Mouse (Mus musculus): Measurements from ENCODE around the gene Nol9. TPM values are rescaled to one million over a fixed set of nuclear protein-coding genes. Genes with fewer than 3 reads are reported as not detected.
A peak's percentile ranks its signal among the peaks of the same experiment; 100 is the strongest.

The Nol9 gene
- polyA plus RNA-seq, 1 experiment from 2014 or later, result 8.5 TPM

DNA sequence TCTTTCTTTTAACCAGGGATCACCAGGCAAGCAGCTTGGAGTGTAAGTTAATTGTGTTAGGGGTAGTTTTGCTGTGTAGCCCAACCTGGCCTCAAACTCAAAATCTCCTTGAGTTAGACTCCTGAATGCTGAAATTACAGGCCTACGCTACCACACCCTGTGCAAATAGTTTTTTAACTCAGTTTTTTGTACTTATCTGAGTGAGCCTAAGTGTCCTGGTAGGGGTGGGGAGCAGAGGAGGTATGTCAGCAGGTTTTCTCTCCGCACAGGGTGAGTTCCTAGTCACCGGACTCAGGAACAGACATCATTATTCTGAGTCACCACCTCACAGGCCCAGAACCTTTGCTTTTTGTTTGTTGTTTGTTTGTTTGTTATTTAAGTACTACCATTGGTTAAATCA is 37.1 kb upstream of the Nol9 start:
- Histone ChIP-seq H3K9ac (replicated peaks) (no peak overlapping the region), H3K27me3 (ENCODE audit: insufficient read depth, low read length) (no peaks in the 10 kb centered on the region), H3K27ac (ENCODE audit: low read depth) (no peak overlapping the region), H3K4me1 (ENCODE audit: insufficient read depth) (peaks cover 11% of the 10 kb centered on the region), H3K4me2 (ENCODE audit: low read depth, low read length) (no peak overlapping the region), H3K9me3 (ENCODE audit: low read length) (no peaks in the 10 kb centered on the region), H3K4me3 (ENCODE audit: low read depth, low read length) (no peak overlapping the region), H3K36me3 (replicated peaks; ENCODE audit: insufficient read depth, low read length) (no peaks in the 10 kb centered on the region)
- no peak for TF ChIP-seq EP300 (IDR thresholded peaks at IDR 0.05; ENCODE audit: low read depth)
- TF ChIP-seq CTCF (IDR thresholded peaks at IDR 0.05; ENCODE audit: low read depth), result no peak
- WGBS (ENCODE audit: insufficient replicate concordance), result 85% methylated on average over 3 of the region's 3 CpGs
- ATAC-seq (no peak), DNase-seq (no peak)

DNA sequence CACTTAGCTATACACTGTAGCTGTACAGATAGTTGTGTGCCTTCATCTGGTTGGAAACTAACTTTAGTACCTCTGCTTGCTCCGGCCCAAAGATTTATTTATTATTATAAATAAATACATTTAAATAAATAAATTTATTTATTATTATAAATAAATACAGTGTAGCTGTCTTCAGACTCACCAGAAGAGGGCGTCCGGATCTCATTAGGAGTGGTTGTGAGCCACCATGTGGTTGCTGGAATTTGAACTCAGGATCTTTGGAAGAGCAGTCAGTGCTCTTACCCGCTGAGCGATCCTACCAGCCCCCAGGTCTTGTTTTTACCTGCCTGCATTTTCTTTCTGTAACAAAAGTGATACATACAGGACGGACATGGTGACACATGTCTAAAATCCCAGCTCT is 33.0 kb upstream of the Nol9 start:
- no peak overlapping the region for H3K4me2 ChIP-seq (ENCODE audit: low read depth, low read length)
- DNase-seq, result no peak
- no peak overlapping the region for H3K27ac ChIP-seq (ENCODE audit: low read depth)
- H3K9ac ChIP-seq (replicated peaks), result no peak overlapping the region
- ATAC-seq, result no peak
- 72% methylated on average over 6 of the region's 6 CpGs for WGBS (ENCODE audit: insufficient replicate concordance)
- TF ChIP-seq EP300 (IDR thresholded peaks at IDR 0.05; ENCODE audit: low read depth), result no peak
- peak; percentile 52 for TF ChIP-seq CTCF (IDR thresholded peaks at IDR 0.05; ENCODE audit: low read depth)
- no peaks in the 10 kb centered on the region for H3K36me3 ChIP-seq (replicated peaks; ENCODE audit: insufficient read depth, low read length)
- peaks cover 27% of the 10 kb centered on the region for H3K4me1 ChIP-seq (ENCODE audit: insufficient read depth)
- H3K4me3 ChIP-seq (ENCODE audit: low read depth, low read length), result no peak overlapping the region
- H3K27me3 ChIP-seq (ENCODE audit: insufficient read depth, low read length), result peaks cover 3% of the 10 kb centered on the region; the same call in 1 of the 2 replicates
- H3K9me3 ChIP-seq (ENCODE audit: low read length), result no peaks in the 10 kb centered on the region

DNA sequence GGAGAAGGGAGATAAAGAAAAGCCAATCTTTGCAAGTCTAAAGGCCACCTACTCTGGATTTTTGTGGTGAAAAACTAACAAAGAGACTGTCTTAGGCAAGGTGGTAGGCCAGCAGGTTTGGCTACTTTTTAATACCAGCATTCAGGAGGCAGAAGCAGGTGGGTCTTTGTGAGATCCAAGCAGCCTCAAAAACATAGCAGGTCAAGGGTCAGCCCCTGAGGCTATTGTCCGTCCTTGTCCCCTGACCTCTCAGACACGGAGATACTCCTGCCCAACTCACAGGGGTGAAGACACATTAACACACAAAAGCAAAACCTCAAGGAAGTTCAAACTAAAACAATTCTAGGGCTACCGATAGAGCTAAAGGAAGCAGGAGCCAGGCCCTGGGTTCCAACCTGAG is 32.3 kb upstream of the Nol9 start:
- H3K4me1 ChIP-seq (ENCODE audit: insufficient read depth), result peaks cover 33% of the 10 kb centered on the region
- WGBS (ENCODE audit: insufficient replicate concordance), result 62% methylated on average over 3 of the region's 3 CpGs
- H3K9ac ChIP-seq (replicated peaks), result no peak overlapping the region
- no peak overlapping the region for H3K4me3 ChIP-seq (ENCODE audit: low read depth, low read length)
- no peak overlapping the region for H3K27ac ChIP-seq (ENCODE audit: low read depth)
- no peak overlapping the region for H3K4me2 ChIP-seq (ENCODE audit: low read depth, low read length)
- H3K9me3 ChIP-seq (ENCODE audit: low read length), result no peaks in the 10 kb centered on the region
- ATAC-seq (no peak), DNase-seq (no peak)
- peaks cover 3% of the 10 kb centered on the region; the same call in 1 of the 2 replicates for H3K27me3 ChIP-seq (ENCODE audit: insufficient read depth, low read length)
- no peaks in the 10 kb centered on the region for H3K36me3 ChIP-seq (replicated peaks; ENCODE audit: insufficient read depth, low read length)
- TF ChIP-seq CTCF (IDR thresholded peaks at IDR 0.05; ENCODE audit: low read depth) (no peak), EP300 (IDR thresholded peaks at IDR 0.05; ENCODE audit: low read depth) (no peak)

DNA sequence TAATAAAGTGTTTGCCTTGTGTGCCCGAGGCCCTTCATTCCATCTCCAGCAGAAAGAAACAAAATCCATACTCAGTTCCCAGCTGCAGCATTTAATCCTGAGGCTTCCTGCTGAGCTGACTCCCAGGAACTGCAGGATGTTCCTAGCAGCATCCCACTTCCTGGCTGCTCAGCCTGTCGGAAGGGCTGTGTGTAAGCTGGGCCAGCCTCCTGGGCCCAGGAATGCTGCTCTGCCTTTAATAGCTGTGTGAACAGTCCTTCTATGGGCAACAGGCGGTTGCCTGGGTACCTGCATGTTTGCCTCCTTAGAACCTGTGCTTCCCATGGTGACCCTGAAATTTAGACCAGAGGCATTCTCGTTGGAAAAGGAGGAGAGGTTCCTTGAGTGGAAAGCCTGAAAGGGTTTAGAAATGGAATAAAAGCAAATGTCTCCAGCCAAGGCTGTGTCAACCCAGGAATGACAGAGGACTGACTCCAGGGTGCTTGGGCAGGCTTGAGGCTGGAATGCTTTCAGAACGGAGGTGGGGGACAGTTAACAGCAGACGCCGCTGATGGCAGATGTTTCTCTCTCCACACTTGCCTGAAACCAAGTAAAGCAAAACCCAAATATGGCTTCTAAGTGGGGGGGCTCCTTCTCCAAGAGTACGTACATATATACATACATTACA is 31.5 kb upstream of the Nol9 start:
- Histone ChIP-seq H3K27ac (ENCODE audit: low read depth) (peak overlapping the region; percentile 96; the same call in 1 of the 2 replicates), H3K4me1 (ENCODE audit: insufficient read depth) (peaks cover 37% of the 10 kb centered on the region), H3K9me3 (ENCODE audit: low read length) (no peaks in the 10 kb centered on the region), H3K27me3 (ENCODE audit: insufficient read depth, low read length) (peaks cover 3% of the 10 kb centered on the region; the same call in 1 of the 2 replicates), H3K36me3 (replicated peaks; ENCODE audit: insufficient read depth, low read length) (peaks cover 4% of the 10 kb centered on the region; the same call in 1 of the 2 replicates), H3K9ac (replicated peaks) (peak overlapping the region; percentile 83; the same call in 1 of the 2 replicates), H3K4me3 (ENCODE audit: low read depth, low read length) (peak overlapping the region; percentile 87), H3K4me2 (ENCODE audit: low read depth, low read length) (peak overlapping the region; percentile 95)
- TF ChIP-seq EP300 (IDR thresholded peaks at IDR 0.05; ENCODE audit: low read depth) (no peak), CTCF (IDR thresholded peaks at IDR 0.05; ENCODE audit: low read depth) (no peak)
- DNase-seq (no peak), ATAC-seq (no peak)
- 36% methylated on average over 8 of the region's 8 CpGs for WGBS (ENCODE audit: insufficient replicate concordance)

GRCm38 (mm10) chr4:152008148-152008500 is 31.0 kb upstream of the Nol9 start:
- Histone ChIP-seq H3K4me2 (ENCODE audit: low read depth, low read length) (peak overlapping the region; percentile 95), H3K9ac (replicated peaks) (peak overlapping the region; percentile 83), H3K27me3 (ENCODE audit: insufficient read depth, low read length) (peaks cover 3% of the 10 kb centered on the region; the same call in 1 of the 2 replicates), H3K4me3 (ENCODE audit: low read depth, low read length) (peak overlapping the region; percentile 87), H3K4me1 (ENCODE audit: insufficient read depth) (peaks cover 37% of the 10 kb centered on the region), H3K9me3 (ENCODE audit: low read length) (no peaks in the 10 kb centered on the region), H3K27ac (ENCODE audit: low read depth) (peak overlapping the region; percentile 96; the same call in 1 of the 2 replicates), H3K36me3 (replicated peaks; ENCODE audit: insufficient read depth, low read length) (peaks cover 7% of the 10 kb centered on the region; the same call in 1 of the 2 replicates)
- ATAC-seq, result no peak
- WGBS (ENCODE audit: insufficient replicate concordance), result 1% methylated on average over 14 of the region's 14 CpGs
- TF ChIP-seq CTCF (IDR thresholded peaks at IDR 0.05; ENCODE audit: low read depth) (no peak), EP300 (IDR thresholded peaks at IDR 0.05; ENCODE audit: low read depth) (no peak)
- no peak for DNase-seq

DNA sequence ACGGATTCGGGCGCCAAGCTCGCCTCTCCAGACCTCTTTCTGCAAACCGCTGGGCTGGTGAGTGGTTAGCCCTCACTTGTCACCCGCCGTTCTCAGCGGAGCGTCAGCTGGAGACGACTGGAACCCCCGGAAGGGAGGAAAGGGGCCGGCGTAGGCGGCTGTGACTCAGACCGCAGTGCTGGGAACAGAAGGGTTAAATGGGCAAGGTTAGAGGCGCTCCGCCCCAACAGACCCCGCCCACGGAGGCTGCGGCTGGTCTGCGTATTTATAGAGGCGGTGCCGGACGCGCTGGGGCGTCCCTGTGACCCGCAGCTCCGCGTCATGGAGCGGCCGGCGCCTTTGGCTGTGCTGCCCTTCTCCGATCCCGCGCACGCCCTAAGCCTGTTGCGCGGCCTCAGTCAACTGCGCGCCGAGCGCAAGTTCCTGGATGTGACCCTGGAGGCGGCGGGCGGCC is 30.5 kb upstream of the Nol9 start, which contains the start of gene Klhl21:
Gene Klhl21 (plus strand): TSS at position 182 of the 454 bp plus-strand sequence.
- peaks cover 7% of the 10 kb centered on the region; the same call in 1 of the 2 replicates for H3K36me3 ChIP-seq (replicated peaks; ENCODE audit: insufficient read depth, low read length)
- peaks cover 3% of the 10 kb centered on the region; the same call in 1 of the 2 replicates for H3K27me3 ChIP-seq (ENCODE audit: insufficient read depth, low read length)
- H3K9ac ChIP-seq (replicated peaks), result peak within 1 kb of the TSS; percentile 83
- peaks cover 37% of the 10 kb centered on the region for H3K4me1 ChIP-seq (ENCODE audit: insufficient read depth)
- ATAC-seq, result peak; percentile 80
- no peak for TF ChIP-seq CTCF (IDR thresholded peaks at IDR 0.05; ENCODE audit: low read depth)
- TF ChIP-seq EP300 (IDR thresholded peaks at IDR 0.05; ENCODE audit: low read depth), result no peak
- H3K4me3 ChIP-seq (ENCODE audit: low read depth, low read length), result peak within 1 kb of the TSS; percentile 87
- H3K9me3 ChIP-seq (ENCODE audit: low read length), result no peaks in the 10 kb centered on the region
- under 1% methylated on average over 44 of the region's 45 CpGs for WGBS (ENCODE audit: insufficient replicate concordance)
- H3K4me2 ChIP-seq (ENCODE audit: low read depth, low read length), result peak within 1 kb of the TSS; percentile 95
- peak; percentile 95 for DNase-seq
- H3K27ac ChIP-seq (ENCODE audit: low read depth), result peak within 1 kb of the TSS; percentile 96
